Mouse (Mus musculus): ENCODE measurements around the gene P3h4.

DNA sequence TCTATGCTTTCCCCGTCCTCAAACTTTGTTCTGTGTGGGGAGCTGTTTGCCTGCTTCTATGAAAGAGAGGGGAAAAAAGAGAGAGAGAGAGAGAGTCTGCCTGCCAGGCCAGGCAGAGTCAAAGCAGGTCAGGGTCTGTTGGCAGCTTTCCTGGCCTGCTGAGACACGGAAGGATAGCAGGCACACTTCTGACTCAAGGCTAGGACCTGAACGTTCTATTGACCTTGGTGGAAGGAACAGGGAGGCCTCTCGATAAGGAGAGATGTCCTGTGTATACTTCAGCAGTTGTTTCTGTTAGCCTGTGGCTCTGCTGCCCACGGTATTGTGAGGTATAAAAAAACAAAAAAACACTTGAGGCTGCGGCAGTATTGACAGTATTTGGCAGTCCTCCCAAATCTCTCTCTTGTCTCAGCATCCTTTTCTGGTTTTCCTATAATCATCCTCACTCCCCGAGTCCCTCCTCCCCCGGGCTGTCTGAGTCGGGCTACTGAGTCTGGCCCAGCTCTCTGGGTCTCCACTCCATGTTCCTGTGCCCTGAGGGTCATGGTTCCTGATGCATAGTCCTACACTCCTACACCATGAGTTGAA, 14.1 kb upstream of the P3h4 start:
- no peak for TF ChIP-seq GATA1 (IDR thresholded peaks at IDR 0.05; ENCODE audit: low read length)
- no peak for TF ChIP-seq TAL1 (IDR thresholded peaks at IDR 0.05; ENCODE audit: low read length)
